ENCODE assay signal across 12 mouse cellular contexts in the genomic region with DNA sequence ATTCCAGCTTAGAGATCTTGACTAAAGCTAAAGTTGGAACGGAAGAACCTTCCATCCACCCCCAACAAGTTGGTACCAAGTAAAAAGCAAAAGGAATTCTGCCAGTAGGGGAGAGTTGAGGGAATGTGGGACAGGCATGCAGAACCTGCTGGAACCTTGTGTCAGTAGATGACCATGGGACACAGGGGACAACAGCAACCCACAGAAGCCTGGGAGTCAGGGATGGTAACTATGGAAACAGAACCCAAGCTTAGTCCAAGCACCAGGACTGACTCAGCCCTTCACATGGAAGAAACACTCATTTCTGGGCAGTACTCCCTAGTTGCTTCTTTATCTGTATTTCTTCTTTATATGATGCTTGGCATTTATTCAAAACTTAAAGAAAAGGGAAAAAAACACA. TPM values are rescaled to one million over a fixed set of nuclear protein-coding genes. Genes with fewer than 3 reads are reported as not detected.
"Had no signal": no experiment of that assay in that cellular context is flagged by ENCODE, and none has a peak within 500 bp of the region (broad histone marks: within the 10 kb centered on the region; RNA-seq: fewer than 3 reads in every experiment).

No protein-coding gene starts in this region.

- H3K4me3 ChIP-seq: liver, embryonic 13.5 days had no signal

- DNase-seq: kidney, adult 2 months; kidney, postnatal 25 days; liver, embryonic 13.5 days; lung, adult 2 months; lung, postnatal 14 days; lung, postnatal 4 days; midbrain, embryonic 14.5 days; thymus, adult 18-20 months; thymus, postnatal 36 days had no signal

- H3K27ac ChIP-seq: kidney, postnatal 0 days; liver, embryonic 13.5 days had no signal

RNA-seq across cellular contexts. Expression of gene Rtn1, which starts 54.6 kb away (rescaled TPM):
- total RNA-seq: megakaryocyte progenitor cell, adult 5-6 weeks; megakaryocyte-erythroid progenitor cell, adult 5-6 weeks had no signal
